Mouse (Mus musculus): ENCODE measurements around the gene Efcab11. TPM values are rescaled to one million over a fixed set of nuclear protein-coding genes. Genes with fewer than 3 reads are reported as not detected.

Gene Efcab11
- under 1 TPM; 0.30 to 0.33 TPM for total RNA-seq (2021)
- long read RNA-seq = 0 reads

- peak; percentile 88 to 94 for DNase-seq (ENCODE audit: low spot score in 2 of 2)
Measured at GRCm38 (mm10) chr12:99884269-99885261, at the start of gene Efcab11, which contains the start of gene Tdp1. Gene Efcab11, minus strand, starts transcription at chr12:99884439. Gene Tdp1, plus strand, starts transcription at chr12:99884517.

- no peak for DNase-seq (ENCODE audit: low spot score in 2 of 2)
Measured at GRCm38 (mm10) chr12:99933630-99934029, 49.4 kb upstream of the Efcab11 start.

- no peak for DNase-seq (ENCODE audit: low spot score in 2 of 2)
Measured at GRCm38 (mm10) chr12:99932245-99932644, 48.0 kb upstream of the Efcab11 start.

- DNase-seq (ENCODE audit: low spot score in 2 of 2) = peak in 1 of 2 experiments; percentile 30
Measured at GRCm38 (mm10) chr12:99929160-99929559, 44.9 kb upstream of the Efcab11 start.

GRCm38 (mm10) chr12:99928311-99928710, 44.1 kb upstream of the Efcab11 start:
- peak in 1 of 2 experiments; percentile 44 for DNase-seq (ENCODE audit: low spot score in 2 of 2)

- DNase-seq (ENCODE audit: low spot score in 2 of 2) = no peak
Measured at GRCm38 (mm10) chr12:99923703-99924102, 39.5 kb upstream of the Efcab11 start.

- peak; percentile 33 to 72 for DNase-seq (ENCODE audit: low spot score in 2 of 2)
Measured at GRCm38 (mm10) chr12:99923131-99923606, 38.9 kb upstream of the Efcab11 start.

GRCm38 (mm10) chr12:99921045-99921444, 36.8 kb upstream of the Efcab11 start:
- no peak for DNase-seq (ENCODE audit: low spot score in 2 of 2)

GRCm38 (mm10) chr12:99919636-99920035, 35.4 kb upstream of the Efcab11 start:
- peak in 1 of 2 experiments; percentile 33 for DNase-seq (ENCODE audit: low spot score in 2 of 2)

- peak in 1 of 2 experiments; percentile 33 for DNase-seq (ENCODE audit: low spot score in 2 of 2)
Measured at GRCm38 (mm10) chr12:99917800-99918427, 33.7 kb upstream of the Efcab11 start.

- no peak for DNase-seq (ENCODE audit: low spot score in 2 of 2)
Measured at GRCm38 (mm10) chr12:99911466-99911865, 27.2 kb upstream of the Efcab11 start.

GRCm38 (mm10) chr12:99904537-99904936, 20.3 kb upstream of the Efcab11 start:
- DNase-seq (ENCODE audit: low spot score in 2 of 2) = no peak

GRCm38 (mm10) chr12:99902867-99903370, 18.7 kb upstream of the Efcab11 start:
- DNase-seq (ENCODE audit: low spot score in 2 of 2) = no peak

GRCm38 (mm10) chr12:99901973-99902866, 18.0 kb upstream of the Efcab11 start:
- DNase-seq (ENCODE audit: low spot score in 2 of 2) = no peak

- no peak for DNase-seq (ENCODE audit: low spot score in 2 of 2)
Measured at GRCm38 (mm10) chr12:99899991-99900390, 15.8 kb upstream of the Efcab11 start.

- DNase-seq (ENCODE audit: low spot score in 2 of 2) = no peak
Measured at GRCm38 (mm10) chr12:99898248-99898870, 14.1 kb upstream of the Efcab11 start.

- DNase-seq (ENCODE audit: low spot score in 2 of 2) = no peak
Measured at GRCm38 (mm10) chr12:99897846-99898245, 13.6 kb upstream of the Efcab11 start.

- no peak for DNase-seq (ENCODE audit: low spot score in 2 of 2)
Measured at GRCm38 (mm10) chr12:99885282-99885901, 1.2 kb upstream of the Efcab11 start.

GRCm38 (mm10) chr12:99883713-99884105, 530 bp downstream of the Efcab11 start:
- DNase-seq (ENCODE audit: low spot score in 2 of 2) = no peak
